Mouse (Mus musculus) liver, adult 2 months (tissue): ENCODE measurements at regions not wholly inside any gene's neighbourhood (a gene's known extent, or its start where the extent isn't known, plus 50 kb on each side); places are given as distances from the start of the nearest gene placed in this dataset.

Experiments
- CTCF ChIP-seq: fragments of 200-500 bp; IDR thresholded peaks from 2 replicates; pipeline ENCODE4 v1.5.1; 2011; ENCODE audit warnings: low read depth, low read length, control low read depth
- POLR2A ChIP-seq: fragments of 200-500 bp; IDR thresholded peaks from 2 replicates; pipeline ENCODE4 v1.6.1; 2011; ENCODE audit warnings: low read length, control low read depth; ENCODE audit not compliant: insufficient read depth; ENCODE audit errors: extremely low read depth

DNA sequence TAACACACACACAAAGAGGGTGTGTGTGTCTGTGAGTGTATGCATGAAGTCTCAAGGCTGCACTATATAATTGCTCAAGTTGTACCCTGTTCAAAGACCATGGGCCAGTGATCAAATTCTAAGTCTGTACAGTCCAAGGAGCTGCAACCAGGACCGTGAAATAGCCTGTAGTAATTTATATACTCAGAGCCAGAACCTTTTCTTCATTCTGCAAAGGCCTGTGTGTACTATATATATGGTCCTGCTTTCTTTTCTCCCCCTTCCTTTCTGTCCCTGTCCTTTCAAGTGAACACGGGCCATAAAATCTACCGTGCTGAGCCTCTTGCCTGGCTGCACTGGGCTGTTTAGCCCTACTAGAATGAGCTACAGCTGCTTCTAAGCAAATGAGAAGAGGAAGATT, 757.5 kb upstream of the Castor2 start:
- TF ChIP-seq CTCF = no peak
- TF ChIP-seq POLR2A = no peak
